Mouse (Mus musculus) gastrocnemius, postnatal 4 days (tissue): ENCODE measurements at regions not wholly inside any gene's neighbourhood (a gene's known extent, or its start where the extent isn't known, plus 50 kb on each side); places are given as distances from the start of the nearest gene placed in this dataset.

Experiments used
- DNase-seq, 2 experiments: peaks; one replicate each; pipeline ENCODE4 v3.0.0; 2021 to 2022; ENCODE audit warnings: low spot score in 2 of 2, mixed read lengths in 2 of 2

GRCm38 (mm10) chr2:144123395-144124034 is 90.7 kb downstream of the Banf2 start:
- peak in 1 of 2 experiments; percentile 39 for DNase-seq

- no peak for DNase-seq
Observed at GRCm38 (mm10) chr2:144127082-144128037, 94.5 kb downstream of the Banf2 start.

- DNase-seq: no peak
Observed at GRCm38 (mm10) chr2:144128038-144128402, 95.2 kb downstream of the Banf2 start.

- no peak for DNase-seq
Observed at GRCm38 (mm10) chr2:144128527-144128926, 95.7 kb downstream of the Banf2 start.

GRCm38 (mm10) chr2:144133806-144134574 is 101.1 kb downstream of the Banf2 start:
- no peak for DNase-seq

- DNase-seq: peak; percentile 58 to 82
Observed at GRCm38 (mm10) chr2:144134575-144134958, 101.7 kb downstream of the Banf2 start.

- no peak for DNase-seq
Observed at GRCm38 (mm10) chr2:144135586-144135985, 102.7 kb downstream of the Banf2 start.

GRCm38 (mm10) chr2:144143620-144144384 is 110.9 kb downstream of the Banf2 start:
- no peak for DNase-seq

- DNase-seq: no peak
Observed at GRCm38 (mm10) chr2:144144486-144145136, 111.8 kb downstream of the Banf2 start.

- DNase-seq: no peak
Observed at GRCm38 (mm10) chr2:144156456-144157211, 113.8 kb upstream of the Mgme1 start.

GRCm38 (mm10) chr2:144157343-144157742 is 113.1 kb upstream of the Mgme1 start:
- no peak for DNase-seq

- no peak for DNase-seq
Observed at GRCm38 (mm10) chr2:144158256-144158655, 112.2 kb upstream of the Mgme1 start.

- no peak for DNase-seq
Observed at GRCm38 (mm10) chr2:144159854-144160331, 110.6 kb upstream of the Mgme1 start.

- DNase-seq: peak; percentile 56 to 81
Observed at GRCm38 (mm10) chr2:144160434-144160833, 110.0 kb upstream of the Mgme1 start.

GRCm38 (mm10) chr2:144161852-144162251 is 108.6 kb upstream of the Mgme1 start:
- DNase-seq: no peak

- peak; percentile 40 to 69 for DNase-seq
Observed at GRCm38 (mm10) chr2:144164102-144164501, 106.4 kb upstream of the Mgme1 start.

GRCm38 (mm10) chr2:144164986-144165821 is 105.3 kb upstream of the Mgme1 start:
- DNase-seq: peak; percentile 72 to 87

- no peak for DNase-seq
Observed at GRCm38 (mm10) chr2:144166102-144166750, 104.2 kb upstream of the Mgme1 start.
